Mouse (Mus musculus) gastrocnemius, adult 2 months (tissue): ENCODE measurements around the gene Bcor. TPM values are rescaled to one million over a fixed set of nuclear protein-coding genes. Genes with fewer than 3 reads are reported as not detected.

Experiments used
- DNase-seq: peaks from one replicate; pipeline ENCODE4 v3.0.0; 2022
- H3K27ac ChIP-seq: fragments of 200-600 bp; 2 replicates; pipeline ENCODE4 v1.8.1; 2022; ENCODE audit warnings: mild to moderate bottlenecking
- H3K4me3 ChIP-seq: fragments of 200-600 bp; 2 replicates; pipeline ENCODE4 v1.8.1; 2022; ENCODE audit warnings: mild to moderate bottlenecking, moderate library complexity
- CTCF ChIP-seq: fragments of 200-600 bp; IDR thresholded peaks from 2 replicates; pipeline ENCODE4 v1.8.1; 2022; ENCODE audit warnings: antibody characterized with exemption, mild to moderate bottlenecking, moderate library complexity
- intact Hi-C: fragments of 180-260 bp; cut with DNase I; formaldehyde crosslinking; loops from one replicate; pipeline ENCODE4 v1.15.1; 2025
- total RNA-seq, 2 experiments: library from RNA; stranded (reverse); gene quantifications; 2 replicates each; pipeline ENCODE4 v1.2.3; 2021

Bcor gene
- total RNA-seq, 2 experiments from 2014 or later = 14.9 to 17.1 TPM

DNA sequence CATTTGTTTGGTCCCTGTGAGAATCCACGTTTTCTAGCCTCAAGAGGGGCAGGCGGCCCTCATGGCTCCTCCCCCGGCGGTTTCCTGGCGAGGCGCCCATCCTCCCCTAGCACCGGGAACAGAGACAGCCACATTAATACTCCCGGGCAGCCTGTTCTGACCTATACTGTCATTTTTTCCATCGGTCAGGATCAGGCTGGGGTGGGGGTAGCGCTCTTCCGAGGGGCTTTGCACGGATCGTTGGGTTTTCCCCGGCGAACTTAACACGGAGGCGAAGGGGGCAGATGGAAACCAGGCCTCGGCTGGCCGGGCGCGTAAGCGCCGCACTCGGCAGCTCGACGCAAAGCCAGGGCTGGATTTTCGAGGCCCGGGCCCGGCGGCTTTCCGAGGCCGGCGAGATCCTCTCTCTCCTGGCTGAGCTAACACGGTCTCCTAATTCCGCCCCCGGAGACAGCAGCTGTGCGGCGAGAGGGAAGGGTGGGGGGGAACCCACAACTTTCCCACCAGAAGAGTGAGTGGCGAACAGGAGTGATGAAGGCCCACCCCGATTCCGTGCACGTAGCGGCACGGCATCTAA is 1.8 kb downstream of the Bcor start:
- DNase-seq = peak; percentile 75
- Histone ChIP-seq H3K27ac (peak overlapping the region; percentile 89), H3K4me3 (peak overlapping the region; percentile 78)
- intact Hi-C loops = loop anchor here (5.0 to 10.0 kb wide), 2 partner anchors 94 to 524 kb away; no protein-coding TSS in a partner anchor
- no peak for TF ChIP-seq CTCF

GRCm38 (mm10) chrX:12157331-12157930 is 2.7 kb downstream of the Bcor start:
- Histone ChIP-seq H3K4me3 (peak overlapping the region; percentile 78), H3K27ac (peak overlapping the region; percentile 89)
- intact Hi-C loops = loop anchor here (2.0 to 10.0 kb wide), 4 partner anchors 21 to 523 kb away; no protein-coding TSS in a partner anchor
- DNase-seq = peak; percentile 73
- TF ChIP-seq CTCF = peak; percentile 18; the same call in 1 of the 2 replicates

GRCm38 (mm10) chrX:12155842-12156291 is 4.3 kb downstream of the Bcor start:
- H3K27ac ChIP-seq = peak overlapping the region; percentile 74
- H3K4me3 ChIP-seq = peak overlapping the region; percentile 69
- DNase-seq = peak; percentile 73
- intact Hi-C loops = loop anchor here (2.0 to 10.0 kb wide), 5 partner anchors 19 to 521 kb away; no protein-coding TSS in a partner anchor
- TF ChIP-seq CTCF = peak; percentile 42

DNA sequence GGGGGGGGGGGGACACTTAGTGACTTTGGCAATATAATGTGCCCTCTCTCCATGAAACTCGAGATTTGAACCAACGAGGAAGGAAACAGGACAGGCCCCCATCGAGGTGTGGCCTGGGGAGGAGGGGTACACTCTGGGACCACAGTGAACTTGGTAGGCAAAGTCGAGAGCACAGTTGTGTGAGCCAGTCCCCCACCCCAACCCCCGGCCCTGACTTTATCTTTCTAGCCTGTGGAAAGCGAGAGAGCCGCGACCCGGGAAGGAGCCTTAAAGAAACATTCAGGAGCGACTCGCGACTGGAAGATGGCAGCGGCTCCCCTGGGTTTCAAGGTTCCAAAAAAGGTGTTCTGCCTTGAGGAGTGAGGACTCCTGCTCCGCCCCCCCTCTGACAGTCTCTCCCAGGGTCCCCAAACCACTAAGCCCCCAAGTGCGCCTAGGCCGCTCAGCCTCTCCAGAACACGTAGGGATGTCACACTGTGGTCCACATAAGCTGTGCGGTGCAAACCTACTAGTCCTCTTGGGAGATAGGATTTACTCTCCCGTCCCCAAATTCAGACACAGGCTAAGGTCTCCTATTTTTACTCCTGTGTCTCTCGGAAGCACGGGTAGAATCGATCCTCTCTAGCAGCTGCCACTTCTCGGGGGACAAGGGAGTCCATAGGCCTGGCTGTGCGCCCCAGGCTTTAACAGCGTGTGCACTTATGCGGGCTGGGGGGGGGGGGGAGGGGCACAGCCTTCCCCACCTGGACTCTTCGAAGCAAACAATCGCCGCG is 4.9 kb downstream of the Bcor start:
- TF ChIP-seq CTCF = no peak
- intact Hi-C loops = loop anchor here (2.0 to 10.0 kb wide), 3 partner anchors 97 to 520 kb away; no protein-coding TSS in a partner anchor
- H3K4me3 ChIP-seq = peak overlapping the region; percentile 69
- DNase-seq = no peak
- peak overlapping the region; percentile 74 for H3K27ac ChIP-seq

DNA sequence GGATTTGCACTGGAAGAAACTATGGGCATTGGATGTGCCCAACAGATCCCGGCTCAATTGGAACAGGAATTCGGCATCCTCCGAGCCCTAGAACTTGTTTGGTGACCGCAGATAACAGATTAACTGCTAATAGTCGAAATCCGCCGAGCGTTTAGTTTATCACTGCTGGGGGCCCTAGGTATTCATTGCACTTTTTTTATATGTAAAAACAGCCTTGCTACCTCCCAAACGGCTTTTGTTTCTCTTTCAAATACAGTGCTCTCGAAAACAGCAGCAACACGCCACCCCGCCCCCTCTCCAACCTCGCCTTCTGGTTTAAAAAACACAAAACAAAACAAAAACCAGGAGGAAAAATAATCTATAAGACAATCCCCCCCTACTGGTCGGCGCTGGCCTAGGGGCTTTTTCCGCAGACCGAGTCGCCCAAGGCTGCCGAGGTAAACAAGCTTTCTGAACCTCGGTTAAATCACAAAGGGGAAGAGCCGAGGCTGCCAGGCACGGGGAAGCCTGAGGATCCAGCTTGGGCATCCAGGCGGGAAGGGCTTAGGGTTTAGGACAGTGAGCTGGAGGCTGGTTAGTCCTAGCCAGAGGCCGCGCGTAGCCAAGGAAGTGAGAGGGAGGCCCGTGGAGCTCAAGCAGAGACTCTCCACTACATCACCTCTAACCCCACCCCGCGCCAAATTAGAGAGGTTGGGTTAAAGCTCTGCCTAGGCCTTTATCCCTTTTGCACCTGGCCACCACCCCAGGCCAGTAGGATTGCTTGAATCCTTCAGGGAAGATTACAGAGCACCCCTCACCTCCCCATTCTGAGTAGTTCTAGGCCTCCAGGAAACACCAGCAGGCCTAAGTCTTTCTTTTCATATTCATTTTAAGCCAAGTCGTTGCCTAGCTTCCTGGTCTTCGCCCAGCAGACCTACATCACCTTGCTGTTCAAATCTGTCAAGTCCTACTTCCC is 6.7 kb downstream of the Bcor start:
- intact Hi-C loops = loop anchor here (2.0 to 10.0 kb wide), 2 partner anchors 153 to 519 kb away; no protein-coding TSS in a partner anchor
- Histone ChIP-seq H3K4me3 (peak overlapping the region; percentile 60), H3K27ac (peak overlapping the region; percentile 54)
- peak; percentile 10; the same call in 1 of the 2 replicates for TF ChIP-seq CTCF
- peak; percentile 29 for DNase-seq

DNA sequence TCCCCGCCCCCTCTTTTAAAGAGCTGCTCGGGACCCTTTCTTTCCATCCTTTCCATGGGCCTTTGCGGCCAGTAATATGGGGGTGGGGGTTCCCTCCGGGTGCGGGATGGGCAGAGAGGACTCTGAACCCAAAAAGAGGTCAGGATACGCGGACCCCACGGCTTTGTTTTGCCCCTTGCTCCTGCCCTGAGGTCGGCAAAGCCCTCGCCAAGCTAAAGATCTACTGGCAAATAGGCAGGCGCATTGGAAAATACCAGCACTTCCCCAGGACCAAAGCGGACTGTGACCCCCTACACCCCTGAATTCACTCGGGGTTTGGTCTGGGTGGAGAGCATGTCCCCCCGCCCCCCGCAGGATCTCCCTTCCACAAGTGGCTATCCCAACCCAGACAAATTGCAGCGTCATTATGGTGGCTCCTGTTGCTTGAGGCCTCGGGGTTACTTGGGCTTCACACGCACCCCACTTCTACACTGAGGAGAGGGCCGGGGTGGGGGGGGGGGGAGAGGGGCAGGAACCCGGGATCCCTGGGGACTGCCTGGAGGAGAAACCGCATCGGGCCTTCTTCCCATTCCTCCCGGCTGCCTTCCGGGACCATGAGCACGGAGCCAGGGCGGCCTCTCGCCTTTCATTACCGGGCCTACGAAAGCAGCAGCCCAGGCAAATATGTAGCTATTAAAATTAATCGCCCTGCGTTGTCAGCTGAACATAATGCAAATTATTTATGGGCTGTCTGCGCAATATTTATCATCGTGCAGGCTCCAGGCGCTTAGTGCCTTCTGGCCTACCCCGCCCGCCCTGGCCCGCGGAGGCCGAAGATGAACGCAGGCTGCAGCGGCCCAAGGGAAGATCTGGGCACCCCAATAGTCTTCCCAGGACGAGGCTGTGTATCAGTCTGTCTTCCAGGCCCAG is 7.9 kb downstream of the Bcor start:
- Histone ChIP-seq H3K4me3 (peak overlapping the region; percentile 60), H3K27ac (peak overlapping the region; percentile 54; the same call in 1 of the 2 replicates)
- no peak for TF ChIP-seq CTCF
- peak; percentile 28 for DNase-seq
- intact Hi-C loops = loop anchor here (10.0 kb wide), 1 partner anchor 517 kb away; no protein-coding TSS in a partner anchor

GRCm38 (mm10) chrX:12151269-12151995 is 8.7 kb downstream of the Bcor start:
- TF ChIP-seq CTCF = no peak

DNA sequence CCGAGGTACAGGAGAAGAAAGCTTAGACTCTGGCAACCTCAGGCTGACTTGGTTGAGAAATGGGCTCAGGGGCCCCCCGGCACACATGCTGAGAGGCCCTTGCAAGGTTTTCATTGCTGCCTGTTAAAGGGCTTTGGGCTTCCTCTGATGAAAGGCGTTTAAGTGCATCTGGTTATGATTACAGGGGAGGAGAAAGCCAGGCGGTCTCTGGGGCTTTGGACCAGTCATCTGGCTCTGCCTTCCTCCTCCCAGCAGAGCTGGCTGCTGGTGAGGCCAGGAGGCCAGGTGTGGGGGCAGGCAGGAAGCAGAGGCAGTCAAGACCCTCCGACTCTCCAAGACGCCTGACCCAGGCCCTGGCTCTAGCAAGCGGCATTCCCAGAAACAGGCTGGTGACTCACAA is 9.7 kb downstream of the Bcor start:
- intact Hi-C loops = loop anchor here (10.0 kb wide), 1 partner anchor 516 kb away; no protein-coding TSS in a partner anchor
- Histone ChIP-seq H3K27ac (no peak overlapping the region), H3K4me3 (no peak overlapping the region)
- no peak for DNase-seq
- TF ChIP-seq CTCF = no peak

More at GRCm38 (mm10) chrX:12151269-12151995, 8.7 kb downstream of the Bcor start:
- peak overlapping the region; percentile 60 for H3K4me3 ChIP-seq
- no peak for DNase-seq
- peak overlapping the region; percentile 54; the same call in 1 of the 2 replicates for H3K27ac ChIP-seq
- intact Hi-C loops = loop anchor here (10.0 kb wide), 1 partner anchor 517 kb away; no protein-coding TSS in a partner anchor

GRCm38 (mm10) chrX:12146263-12146662 is 13.9 kb downstream of the Bcor start:
- TF ChIP-seq CTCF = no peak
- intact Hi-C loops = no loop called here

DNA sequence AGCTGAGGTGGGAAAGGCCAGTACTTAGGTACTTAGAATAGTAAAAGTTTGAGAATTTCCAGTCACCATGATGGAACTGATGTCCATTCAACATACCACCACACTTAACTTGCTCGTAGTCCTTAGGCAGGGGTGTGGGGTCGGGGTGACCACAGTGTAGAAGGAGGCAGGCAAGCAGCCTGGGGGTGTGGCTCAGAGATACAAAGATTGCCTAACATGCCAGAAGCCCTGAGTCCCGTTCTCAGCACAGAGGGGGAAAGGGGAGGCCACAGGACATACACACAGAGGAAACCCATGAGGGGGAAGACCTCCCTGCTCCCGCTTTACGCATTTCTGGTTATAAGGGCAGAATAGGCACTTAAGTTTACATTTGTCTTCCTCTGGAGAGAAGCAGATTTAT is 17.3 kb downstream of the Bcor start:
- intact Hi-C loops = no loop called here
- no peak overlapping the region for H3K4me3 ChIP-seq
- no peak for TF ChIP-seq CTCF
- H3K27ac ChIP-seq = no peak overlapping the region
- DNase-seq = no peak

More at GRCm38 (mm10) chrX:12146263-12146662, 13.9 kb downstream of the Bcor start:
- no peak for DNase-seq
- Histone ChIP-seq H3K4me3 (no peak overlapping the region), H3K27ac (no peak overlapping the region)
